Mouse (Mus musculus) left cerebral cortex, adult 2 months (tissue): ENCODE data around the gene Wdr5b. TPM values are rescaled to one million over a fixed set of nuclear protein-coding genes. Genes with fewer than 3 reads are reported as not detected.
"Not testable (repeated sequence)": the region's sequence is repeated elsewhere in the genome, so short reads cannot be mapped to it uniquely, and the experiment has no call there.

Experiments
- DNase-seq, 2 experiments: peaks; one replicate each; pipeline ENCODE4 v3.0.0; 2021 to 2022; ENCODE audit warnings: low spot score in 2 of 2, mixed read lengths in 1 of 2; ENCODE audit errors: extremely low spot score in 1 of 2
- H3K27ac ChIP-seq: fragments of 200-600 bp; 2 replicates; pipeline ENCODE4 v1.8.1; 2022
- H3K4me3 ChIP-seq: fragments of 200-600 bp; 2 replicates; pipeline ENCODE4 v1.8.1; 2022
- CTCF ChIP-seq: fragments of 200-600 bp; IDR thresholded peaks from 2 replicates; pipeline ENCODE4 v1.8.1; 2022; ENCODE audit warnings: antibody characterized with exemption, mild to moderate bottlenecking, moderate library complexity
- intact Hi-C: fragments of 180-260 bp; cut with DNase I; formaldehyde crosslinking; loops from one replicate; pipeline ENCODE4 v1.15.1; 2025
- total RNA-seq, 2 experiments: library from RNA; stranded (reverse); gene quantifications; 2 replicates each; pipeline ENCODE4 v1.2.3; 2021

Wdr5b gene
- total RNA-seq, 2 experiments from 2014 or later: 4.4 to 4.7 TPM

DNA sequence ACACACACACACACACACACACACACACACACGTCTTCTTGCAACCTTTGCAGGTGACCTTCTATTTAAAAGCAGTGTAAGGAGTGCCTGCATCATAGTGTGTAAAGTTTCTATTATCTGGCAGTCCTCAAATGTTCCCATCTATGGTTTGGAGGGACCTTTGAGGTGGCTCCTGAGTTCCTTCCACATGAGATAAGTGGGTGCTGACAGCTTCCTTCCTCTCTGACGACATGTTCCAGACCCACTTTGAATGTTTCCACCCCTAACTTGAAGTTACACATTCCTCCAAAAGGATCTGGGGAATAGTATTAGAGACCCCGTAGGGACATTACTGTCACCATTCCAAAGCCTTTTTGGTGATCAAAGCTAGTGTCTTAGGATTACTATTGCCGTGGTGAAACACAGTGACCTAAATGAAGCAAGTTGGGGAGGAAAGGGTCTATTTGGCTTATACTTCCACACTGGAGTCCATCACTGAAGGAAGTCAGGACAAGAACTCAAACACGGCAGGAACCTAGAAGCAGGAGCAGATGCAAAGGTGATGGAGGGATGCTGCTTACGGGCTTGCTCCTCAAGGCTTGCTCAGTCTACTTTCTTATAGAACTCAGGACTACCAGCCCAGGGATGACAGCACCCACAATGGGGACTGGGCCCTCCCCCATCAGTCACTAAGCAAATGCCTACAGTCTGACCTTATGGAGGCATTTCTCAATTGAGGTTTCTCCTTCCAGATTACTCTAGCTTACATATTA is 12.7 kb downstream of the Wdr5b start:
- H3K27ac ChIP-seq: no peak overlapping the region
- no peak overlapping the region for H3K4me3 ChIP-seq
- TF ChIP-seq CTCF: no peak
- intact Hi-C loops: no loop called here
- DNase-seq: no peak

- DNase-seq: no peak
- intact Hi-C loops: no loop called here
- no peak overlapping the region for H3K27ac ChIP-seq
- no peak overlapping the region for H3K4me3 ChIP-seq
- no peak for TF ChIP-seq CTCF
Observed at GRCm38 (mm10) chr16:36054920-36055319, 13.9 kb downstream of the Wdr5b start.

DNA sequence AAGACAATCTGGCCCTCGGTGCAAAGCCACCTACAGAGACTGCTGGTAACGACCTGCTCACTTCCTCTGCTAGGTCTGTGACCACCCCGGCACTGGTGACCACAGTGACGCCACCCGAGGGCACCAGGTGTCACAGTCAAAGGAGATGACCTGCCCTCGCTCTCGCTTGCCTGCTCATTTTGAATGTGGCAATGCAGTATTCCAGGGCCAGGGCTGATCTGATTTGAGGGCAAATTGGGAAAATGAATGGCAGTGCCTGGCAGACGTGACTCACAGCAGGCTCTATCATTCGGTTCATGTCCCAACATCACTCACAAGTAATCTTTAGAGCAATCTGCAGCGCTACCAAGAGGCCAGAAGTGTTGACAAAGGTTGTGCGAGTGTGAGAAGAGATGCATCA is 15.4 kb downstream of the Wdr5b start:
- no peak overlapping the region for H3K4me3 ChIP-seq
- intact Hi-C loops: no loop called here
- TF ChIP-seq CTCF: no peak
- no peak for DNase-seq
- no peak overlapping the region for H3K27ac ChIP-seq

GRCm38 (mm10) chr16:36057933-36058475 is 17.0 kb downstream of the Wdr5b start:
- H3K27ac ChIP-seq: no peak overlapping the region
- H3K4me3 ChIP-seq: no peak overlapping the region
- DNase-seq: no peak
- intact Hi-C loops: no loop called here
- no peak for TF ChIP-seq CTCF

DNA sequence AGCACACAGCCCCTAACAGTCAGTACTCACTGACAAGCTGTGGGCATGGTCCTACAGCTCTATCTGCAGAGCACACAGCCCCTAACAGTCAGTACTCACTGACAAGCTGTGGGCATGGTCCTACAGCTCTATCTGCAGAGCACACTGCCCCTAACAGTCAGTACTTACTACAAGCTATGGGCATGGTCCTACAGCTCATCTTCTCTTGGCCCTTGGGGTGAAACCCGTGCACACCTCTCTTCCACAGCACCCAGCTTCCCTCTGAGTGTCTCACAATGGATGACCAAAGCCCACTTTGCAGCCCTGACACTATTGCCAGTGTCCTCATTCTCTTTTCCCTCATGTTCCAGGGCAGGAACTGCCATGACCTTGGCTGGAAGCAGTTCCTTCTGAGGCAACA is 21.5 kb downstream of the Wdr5b start:
- H3K4me3 ChIP-seq, intact Hi-C loops, DNase-seq, H3K27ac ChIP-seq: not testable (repeated sequence)

DNA sequence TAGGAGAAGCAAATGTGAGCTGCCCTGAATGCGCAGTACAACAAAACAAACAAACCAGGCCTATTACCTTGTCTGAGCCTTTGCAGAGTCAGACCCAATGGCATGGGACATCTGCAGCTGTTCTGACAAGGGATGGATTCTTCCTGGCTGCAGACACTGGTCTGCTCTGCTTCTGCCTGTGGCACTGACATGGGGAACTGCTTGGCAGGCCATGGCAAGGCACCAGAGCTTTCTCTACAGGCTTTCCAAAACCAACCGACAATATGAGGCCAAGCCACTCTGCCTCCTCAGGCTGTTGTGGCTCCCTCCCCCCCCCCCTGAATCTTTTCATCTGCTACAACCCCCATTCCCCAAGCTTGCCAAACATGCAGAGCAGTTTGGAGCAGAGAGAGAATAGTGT is 22.3 kb downstream of the Wdr5b start:
- intact Hi-C loops: no loop called here
- Histone ChIP-seq H3K4me3 (no peak overlapping the region), H3K27ac (no peak overlapping the region)
- no peak for TF ChIP-seq CTCF
- DNase-seq: no peak

- Histone ChIP-seq H3K27ac (no peak overlapping the region), H3K4me3 (no peak overlapping the region)
- DNase-seq: no peak
- TF ChIP-seq CTCF: no peak
- intact Hi-C loops: no loop called here
Observed at GRCm38 (mm10) chr16:36064904-36065303, 23.9 kb downstream of the Wdr5b start.

GRCm38 (mm10) chr16:36067694-36068093 is 26.7 kb downstream of the Wdr5b start:
- TF ChIP-seq CTCF: no peak
- H3K4me3 ChIP-seq: no peak overlapping the region
- intact Hi-C loops: no loop called here
- DNase-seq: no peak
- H3K27ac ChIP-seq: no peak overlapping the region

- no peak for DNase-seq
- no peak overlapping the region for H3K4me3 ChIP-seq
- intact Hi-C loops: no loop called here
- no peak for TF ChIP-seq CTCF
- H3K27ac ChIP-seq: no peak overlapping the region
Observed at GRCm38 (mm10) chr16:36068356-36068755, 27.4 kb downstream of the Wdr5b start.

DNA sequence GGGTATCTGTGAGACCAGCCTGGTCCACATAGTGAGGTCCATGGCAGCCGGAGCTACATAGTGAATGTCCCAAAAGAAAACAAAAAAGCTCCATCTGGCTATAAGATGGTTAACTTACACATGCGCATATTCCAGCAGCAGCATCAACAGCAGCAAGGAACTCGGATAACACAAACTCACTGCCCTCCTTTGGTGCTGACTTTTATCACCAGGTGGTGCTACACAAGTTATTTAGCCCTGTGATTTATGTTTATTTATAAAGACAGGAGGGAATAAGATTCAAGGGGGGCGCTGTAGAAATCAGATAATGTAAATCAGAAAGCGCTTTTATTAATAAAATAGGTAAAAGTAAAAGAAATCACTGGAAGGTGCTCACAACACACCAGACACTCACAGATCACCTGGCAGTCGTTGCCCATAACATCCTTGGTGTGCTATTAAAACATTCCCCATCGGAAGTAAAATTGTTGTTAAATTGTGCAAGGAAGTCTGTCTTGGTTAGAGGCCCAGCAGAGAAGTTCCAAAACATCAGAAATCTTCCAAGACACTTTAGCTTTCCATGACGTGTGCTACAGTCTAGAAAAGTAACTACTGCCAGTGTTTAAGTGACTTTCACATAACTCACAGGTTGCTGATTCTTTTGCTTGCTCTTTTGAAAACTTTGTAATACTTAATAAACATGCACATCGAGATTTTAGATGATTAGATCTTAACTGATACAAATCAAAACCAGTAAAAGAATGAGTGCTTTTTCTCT is 29.0 kb downstream of the Wdr5b start:
- intact Hi-C loops: loop anchor here (2.0 to 5.0 kb wide), 3 partner anchors 27 to 757 kb away; partner anchors contain the start of gene Iqcb1
- no peak overlapping the region for H3K27ac ChIP-seq
- no peak for DNase-seq

GRCm38 (mm10) chr16:36071071-36071449 is 30.1 kb downstream of the Wdr5b start:
- intact Hi-C loops: loop anchor here (2.0 to 5.0 kb wide), 3 partner anchors 28 to 756 kb away; partner anchors contain the start of gene Iqcb1
- DNase-seq: no peak

More for the DNA sequence above, 29.0 kb downstream of the Wdr5b start:
- TF ChIP-seq CTCF: peak; percentile 5
- H3K4me3 ChIP-seq: peak overlapping the region; percentile 61; the same call in 1 of the 2 replicates

More at GRCm38 (mm10) chr16:36071071-36071449, 30.1 kb downstream of the Wdr5b start:
- Histone ChIP-seq H3K4me3 (peak overlapping the region; percentile 61), H3K27ac (peak overlapping the region; percentile 100)
- no peak for TF ChIP-seq CTCF
